Mouse (Mus musculus): ENCODE measurements around the gene Surf6.
A peak's percentile ranks its signal among the peaks of the same experiment; 100 is the strongest.

- peak; percentile 58; the same call in 1 of the 2 replicates for TF ChIP-seq CTCF (IDR thresholded peaks at IDR 0.05; ENCODE audit: borderline replicate concordance, extremely low read depth, insufficient read depth, insufficient read length)
- no peak for TF ChIP-seq POLR2A (IDR thresholded peaks at IDR 0.05; ENCODE audit: borderline replicate concordance, extremely low read depth, insufficient read depth, insufficient read length, poor library complexity, severe bottlenecking)
Observed at GRCm38 (mm10) chr2:26930390-26930789, 27.7 kb upstream of the Surf6 start.
